Mouse (Mus musculus): ENCODE data around the gene Dnajb3.

DNA sequence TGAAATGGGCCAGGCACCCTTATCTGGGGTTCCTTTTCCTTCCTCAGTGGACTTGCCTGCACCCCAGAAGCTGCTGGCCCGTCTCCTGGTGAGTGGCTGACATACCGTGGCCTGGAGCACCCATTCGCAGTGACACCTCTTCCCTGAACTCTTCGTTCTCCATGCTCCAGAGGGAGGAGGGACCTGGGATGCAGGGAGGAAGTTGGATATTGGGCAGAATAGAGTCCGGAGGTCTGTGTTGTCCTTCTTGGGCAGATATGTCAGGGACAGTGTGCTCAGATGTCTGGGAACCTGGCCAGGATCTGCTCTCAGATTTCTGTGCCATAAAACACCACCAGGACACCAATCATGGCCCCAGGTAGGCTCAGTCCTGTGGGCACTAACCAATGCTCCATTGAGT, 34.5 kb upstream of the Dnajb3 start:
- TF ChIP-seq CEBPB (IDR thresholded peaks at IDR 0.05; ENCODE audit: low read depth) = no peak
- no peak for TF ChIP-seq MAX (IDR thresholded peaks at IDR 0.05)
- no peak for TF ChIP-seq MYOG (IDR thresholded peaks at IDR 0.05; ENCODE audit: control insufficient read depth, extremely low read depth, insufficient read length)
- no peak for TF ChIP-seq CTCF (IDR thresholded peaks at IDR 0.05; ENCODE audit: control insufficient read depth, insufficient read depth, insufficient read length)

Measured in C2C12 (cell line).